Mouse (Mus musculus): Measurements from ENCODE around the gene Satb1.

DNA sequence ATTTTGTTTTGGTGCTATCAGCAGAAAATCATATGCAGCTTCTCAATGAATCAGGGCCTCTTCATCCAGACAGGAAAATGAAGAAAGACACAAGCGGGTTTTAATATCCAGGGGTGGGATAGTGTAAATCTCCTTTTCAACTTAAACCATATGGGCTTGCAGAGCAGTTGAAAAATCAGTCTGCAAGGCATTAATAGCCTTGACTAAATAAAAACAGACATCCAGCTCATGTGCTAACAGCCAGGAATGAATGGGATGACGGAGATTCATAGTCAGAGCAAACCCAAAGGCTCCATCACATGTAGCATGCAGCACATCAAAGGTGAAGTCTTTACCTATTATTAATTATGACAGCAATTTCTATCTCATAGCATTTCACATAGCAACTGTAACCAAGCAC lies 142.6 kb downstream of the Satb1 start:
- TF ChIP-seq POLR2A (IDR thresholded peaks at IDR 0.05; ENCODE audit: insufficient read depth, low read depth, low read length): no peak
- TF ChIP-seq CTCF (IDR thresholded peaks at IDR 0.05; ENCODE audit: insufficient read depth, low read depth, low read length): no peak

All from olfactory bulb, adult 2 months (tissue).